Mouse (Mus musculus) forebrain, embryonic 13.5 days (tissue): ENCODE measurements at regions not wholly inside any gene's neighbourhood (a gene's known extent, or its start where the extent isn't known, plus 50 kb on each side); places are given as distances from the start of the nearest gene placed in this dataset.

Experiments
- ATAC-seq: fragments of 200-750 bp; cut with Nextera tagmentation; 2 replicates; pipeline ENCODE4 v1.8.0; 2017
- H3K27ac ChIP-seq: fragments of 300-500 bp; sonication (generic); 2 replicates; pipeline ENCODE4 v1.5.1; 2015; ENCODE audit warnings: inconsistent platforms, mild to moderate bottlenecking, moderate library complexity
- H3K27me3 ChIP-seq: fragments of 300-500 bp; sonication (generic); 2 replicates; pipeline ENCODE4 v1.6.1; 2015; ENCODE audit warnings: mild to moderate bottlenecking, inconsistent platforms
- H3K36me3 ChIP-seq: fragments of 300-500 bp; sonication (generic); 2 replicates; pipeline ENCODE4 v1.6.1; 2015; ENCODE audit warnings: mild to moderate bottlenecking, inconsistent platforms; ENCODE audit not compliant: poor library complexity, severe bottlenecking
- H3K4me1 ChIP-seq: fragments of 300-500 bp; sonication (generic); 2 replicates; pipeline ENCODE4 v1.6.1; 2015; ENCODE audit warnings: inconsistent platforms
- H3K4me2 ChIP-seq: fragments of 300-500 bp; sonication (generic); 2 replicates; pipeline ENCODE4 v1.6.1; 2015; ENCODE audit warnings: inconsistent platforms, mild to moderate bottlenecking, moderate library complexity
- H3K4me3 ChIP-seq: fragments of 300-500 bp; sonication (generic); 2 replicates; pipeline ENCODE4 v1.5.1; 2015; ENCODE audit warnings: mild to moderate bottlenecking, inconsistent platforms
- H3K9ac ChIP-seq: fragments of 300-500 bp; sonication (generic); 2 replicates; pipeline ENCODE4 v1.6.1; 2015; ENCODE audit warnings: mild to moderate bottlenecking, inconsistent platforms
- H3K9me3 ChIP-seq: fragments of 300-500 bp; sonication (generic); replicated peaks from 2 replicates; pipeline ENCODE4 v1.6.1; 2016; ENCODE audit warnings: inconsistent platforms
- WGBS: fragments of 180-500 bp; shearing (Covaris S2); methylation state at CpG from one replicate; pipeline ENCODE4 v1.1.7; 2015; 5-methylcytosine and 5-hydroxymethylcytosine counted together

DNA sequence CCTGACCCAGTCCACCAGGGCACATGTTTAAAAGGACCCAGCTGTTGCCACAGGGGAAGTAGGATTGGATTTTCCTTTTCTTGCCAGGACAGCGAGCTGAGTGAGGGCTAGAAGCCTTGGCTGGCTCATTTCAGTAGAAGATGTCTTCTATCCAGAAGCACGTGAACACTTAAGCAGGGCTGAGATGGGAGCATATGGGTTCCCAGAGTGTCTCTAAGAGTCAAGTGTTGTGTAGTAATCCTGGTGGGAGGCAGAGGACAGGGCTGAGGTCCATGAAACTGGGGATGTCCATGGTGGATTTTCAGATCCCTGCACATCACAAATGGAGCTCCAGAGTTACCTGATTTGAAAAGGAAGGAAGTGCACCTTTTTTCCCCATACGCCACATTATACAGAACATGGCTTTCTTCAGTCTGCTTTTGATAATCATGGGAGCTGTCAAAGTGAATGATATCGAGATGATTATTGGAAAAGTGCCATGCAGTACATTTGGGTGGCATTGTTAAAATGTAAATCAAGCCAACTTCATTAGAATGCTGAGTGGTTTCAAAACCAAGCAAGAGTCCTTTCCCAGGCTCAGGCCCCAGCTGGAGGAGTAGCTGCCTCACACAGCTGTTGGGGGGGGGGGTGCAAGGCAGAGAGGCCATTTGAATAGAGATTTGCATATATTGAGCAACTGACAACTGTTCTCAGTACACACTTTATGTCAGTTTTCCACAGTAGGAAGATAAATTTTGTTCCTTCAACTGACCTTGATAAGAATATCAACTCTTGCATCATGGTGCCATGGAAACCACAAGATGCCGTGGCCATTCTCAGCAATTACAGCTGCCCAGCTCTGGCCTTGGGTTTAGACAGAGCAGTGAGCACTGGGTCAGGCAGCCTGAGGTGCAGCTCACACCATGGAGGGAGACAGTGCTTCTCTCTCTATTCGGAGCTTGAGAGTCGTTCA, 81.7 kb downstream of the Slc35b3 start:
- H3K27me3 ChIP-seq = no peaks in the 10 kb centered on the region
- H3K4me1 ChIP-seq = peaks cover 9% of the 10 kb centered on the region
- H3K4me3 ChIP-seq = no peak overlapping the region
- no peaks in the 10 kb centered on the region for H3K36me3 ChIP-seq
- ATAC-seq = peak; percentile 94
- H3K9ac ChIP-seq = no peak overlapping the region
- WGBS = 71% methylated on average over 7 of the region's 7 CpGs
- no peaks in the 10 kb centered on the region for H3K9me3 ChIP-seq
- peak overlapping the region; percentile 75 for H3K27ac ChIP-seq
- no peak overlapping the region for H3K4me2 ChIP-seq

DNA sequence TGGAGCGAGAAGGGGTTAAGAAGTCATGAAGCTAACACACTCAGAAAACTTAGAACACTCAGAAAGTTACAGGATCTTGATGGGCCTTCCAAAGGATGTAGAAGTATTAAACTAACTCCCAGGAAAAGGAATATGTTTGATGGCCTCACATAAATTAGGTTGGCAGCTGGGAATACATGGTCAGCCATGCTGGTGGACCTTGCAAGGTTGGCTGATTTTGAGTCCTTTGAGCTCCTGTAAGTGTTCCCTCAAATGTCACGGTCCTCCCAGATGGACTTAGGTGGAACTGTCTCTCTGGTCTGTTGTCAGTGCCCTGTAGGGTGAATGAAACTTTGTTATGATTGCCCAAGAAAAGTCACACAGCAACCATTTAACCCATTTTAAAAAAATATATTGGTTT, 84.8 kb downstream of the Slc35b3 start:
- H3K4me2 ChIP-seq = no peak overlapping the region
- H3K36me3 ChIP-seq = no peaks in the 10 kb centered on the region
- no peaks in the 10 kb centered on the region for H3K9me3 ChIP-seq
- peaks cover 9% of the 10 kb centered on the region for H3K4me1 ChIP-seq
- H3K27me3 ChIP-seq = no peaks in the 10 kb centered on the region
- H3K4me3 ChIP-seq = no peak overlapping the region
- H3K27ac ChIP-seq = no peak overlapping the region
- WGBS = 85% methylated on average over 2 of the region's 2 CpGs
- no peak overlapping the region for H3K9ac ChIP-seq
- no peak for ATAC-seq

DNA sequence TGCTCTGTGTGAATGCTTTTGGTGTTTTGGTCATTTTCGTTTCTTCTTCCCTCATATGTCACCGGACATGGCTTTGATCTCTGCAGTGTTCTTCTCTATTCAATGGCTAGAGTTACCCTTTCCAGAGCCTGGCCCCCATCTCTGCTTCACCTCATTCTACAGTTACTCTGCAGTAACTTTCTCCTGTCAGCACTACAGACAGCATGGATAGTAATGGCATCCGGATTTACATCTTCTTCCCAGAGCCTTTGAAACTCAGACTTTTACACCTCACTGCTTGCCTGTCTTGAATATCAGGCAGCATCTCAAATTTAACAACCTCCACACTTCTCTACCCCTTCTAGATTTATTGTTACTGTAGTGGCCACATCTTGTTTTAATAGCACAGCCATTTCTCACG, 96.7 kb downstream of the Slc35b3 start:
- ATAC-seq = no peak
- no peak overlapping the region for H3K4me2 ChIP-seq
- H3K9me3 ChIP-seq = no peaks in the 10 kb centered on the region
- no peaks in the 10 kb centered on the region for H3K4me1 ChIP-seq
- H3K36me3 ChIP-seq = no peaks in the 10 kb centered on the region
- H3K4me3 ChIP-seq = no peak overlapping the region
- 79% methylated on average over 4 of the region's 4 CpGs for WGBS
- no peaks in the 10 kb centered on the region for H3K27me3 ChIP-seq
- no peak overlapping the region for H3K27ac ChIP-seq
- no peak overlapping the region for H3K9ac ChIP-seq

DNA sequence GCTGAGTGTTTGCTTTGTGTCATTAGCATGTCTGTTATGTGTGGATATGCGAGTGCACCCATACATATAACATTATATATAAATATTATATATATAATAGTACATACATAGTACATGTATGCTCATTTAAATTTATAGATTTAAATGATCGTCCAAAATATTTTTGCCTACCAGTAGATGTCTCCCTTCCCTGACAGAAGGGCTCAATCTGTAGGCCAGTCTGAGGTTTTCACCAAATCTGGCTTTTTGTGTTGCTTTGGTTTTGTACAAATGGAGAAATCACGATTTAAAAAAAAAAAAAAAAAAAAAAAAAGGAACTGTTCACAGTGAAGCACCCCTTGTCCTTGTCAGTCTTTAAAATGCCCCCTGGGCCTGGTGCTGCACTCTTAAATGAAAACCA, 104.9 kb downstream of the Slc35b3 start:
- Histone ChIP-seq H3K27me3 (no peaks in the 10 kb centered on the region), H3K4me3 (no peak overlapping the region), H3K4me1 (no peaks in the 10 kb centered on the region), H3K27ac (no peak overlapping the region), H3K9ac (no peak overlapping the region), H3K4me2 (no peak overlapping the region), H3K9me3 (no peaks in the 10 kb centered on the region), H3K36me3 (no peaks in the 10 kb centered on the region)
- 61% methylated on average over 3 of the region's 3 CpGs for WGBS
- ATAC-seq = no peak

DNA sequence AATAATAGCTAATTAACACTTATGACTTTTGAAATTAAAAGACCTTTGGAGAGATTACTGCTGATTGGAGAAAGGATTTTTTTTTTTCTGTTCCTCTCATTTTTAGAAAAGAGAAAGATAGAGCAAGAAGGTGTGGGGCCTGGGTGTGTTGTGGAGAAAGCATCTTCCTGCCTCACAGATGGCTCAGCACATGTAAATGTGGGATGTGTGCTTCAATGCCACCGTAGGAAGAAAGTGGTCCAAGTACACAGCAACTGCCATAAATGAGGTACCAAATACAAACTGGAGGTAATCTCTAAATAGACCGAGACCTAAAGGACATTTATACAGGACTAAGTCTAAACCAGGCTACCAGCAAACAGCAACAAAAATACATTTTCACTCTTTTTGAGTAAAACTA, 105.7 kb downstream of the Slc35b3 start:
- Histone ChIP-seq H3K27ac (no peak overlapping the region), H3K27me3 (no peaks in the 10 kb centered on the region), H3K9ac (no peak overlapping the region), H3K4me3 (no peak overlapping the region), H3K9me3 (no peaks in the 10 kb centered on the region), H3K4me2 (no peak overlapping the region), H3K36me3 (no peaks in the 10 kb centered on the region), H3K4me1 (no peaks in the 10 kb centered on the region)
- ATAC-seq = no peak
- 88% methylated on average over 2 of the region's 2 CpGs for whole genome bisulfite sequencing

DNA sequence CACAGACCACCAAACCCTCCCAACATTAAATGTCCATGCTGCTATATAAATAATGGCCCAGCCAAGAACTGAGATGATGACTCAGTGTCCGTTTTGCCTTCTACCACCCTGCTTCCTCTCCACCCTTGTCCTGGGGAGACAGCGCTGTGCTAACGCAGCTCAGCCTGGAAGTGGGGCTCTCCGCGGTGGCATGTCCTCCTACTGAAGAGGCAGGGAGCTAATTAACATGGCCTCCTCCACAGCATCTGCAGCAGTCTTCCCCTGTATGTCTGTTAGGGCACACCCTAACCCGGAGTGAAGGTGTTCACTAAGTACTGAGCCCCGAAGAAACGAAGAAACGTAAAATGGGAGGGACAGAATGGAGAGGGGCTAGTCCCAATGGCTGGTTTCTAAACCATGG, 107.8 kb downstream of the Slc35b3 start:
- no peak for ATAC-seq
- Histone ChIP-seq H3K4me2 (no peak overlapping the region), H3K9me3 (no peaks in the 10 kb centered on the region), H3K27me3 (no peaks in the 10 kb centered on the region), H3K4me1 (no peaks in the 10 kb centered on the region), H3K4me3 (no peak overlapping the region), H3K9ac (no peak overlapping the region), H3K27ac (no peak overlapping the region), H3K36me3 (no peaks in the 10 kb centered on the region)
- 56% methylated on average over 9 of the region's 9 CpGs for WGBS

DNA sequence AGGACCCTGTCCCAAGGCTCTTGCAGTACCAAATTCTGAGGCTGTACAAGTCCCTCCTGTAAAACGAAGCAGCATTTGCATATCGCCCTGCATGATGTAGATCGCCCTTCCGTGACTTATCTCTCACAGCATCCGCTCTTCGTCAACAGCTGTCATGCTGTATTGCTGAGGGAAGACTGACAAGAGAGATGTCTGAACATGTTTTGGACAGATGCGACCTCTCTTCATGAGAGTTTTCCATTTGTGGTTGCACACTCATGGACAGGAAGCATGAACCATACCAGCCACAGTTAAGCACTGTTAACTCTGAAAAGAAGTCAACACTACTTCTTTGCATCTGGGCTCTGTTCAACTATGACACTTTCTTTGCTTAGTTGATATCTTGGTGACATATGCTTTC, 108.9 kb downstream of the Slc35b3 start:
- no peak overlapping the region for H3K4me2 ChIP-seq
- 90% methylated on average over 7 of the region's 7 CpGs for WGBS
- H3K27ac ChIP-seq = no peak overlapping the region
- no peak overlapping the region for H3K9ac ChIP-seq
- H3K4me1 ChIP-seq = no peaks in the 10 kb centered on the region
- ATAC-seq = no peak
- H3K9me3 ChIP-seq = no peaks in the 10 kb centered on the region
- H3K27me3 ChIP-seq = no peaks in the 10 kb centered on the region
- no peak overlapping the region for H3K4me3 ChIP-seq
- no peaks in the 10 kb centered on the region for H3K36me3 ChIP-seq

DNA sequence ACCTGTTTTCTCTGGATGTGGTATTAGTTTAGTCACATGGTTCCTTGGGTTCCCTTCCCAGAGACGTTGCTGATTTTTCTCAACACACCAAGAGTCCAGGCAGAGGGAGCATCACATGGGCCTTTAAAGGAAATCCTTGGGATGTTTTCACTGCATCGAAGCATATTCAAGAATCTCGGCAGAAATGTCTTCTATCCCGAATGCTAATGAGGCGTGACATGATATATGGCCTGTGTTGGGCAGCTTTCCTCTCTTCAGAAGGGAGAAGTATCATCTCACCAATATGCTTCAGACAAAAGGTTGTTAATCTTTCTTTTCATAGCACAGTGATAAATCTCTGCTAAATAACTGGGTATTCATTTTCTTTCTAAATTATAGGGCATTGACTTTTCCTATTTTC, 122.4 kb downstream of the Slc35b3 start:
- H3K4me1 ChIP-seq = no peaks in the 10 kb centered on the region
- H3K9ac ChIP-seq = no peak overlapping the region
- no peaks in the 10 kb centered on the region for H3K36me3 ChIP-seq
- H3K27me3 ChIP-seq = no peaks in the 10 kb centered on the region
- H3K27ac ChIP-seq = no peak overlapping the region
- no peak overlapping the region for H3K4me2 ChIP-seq
- no peak overlapping the region for H3K4me3 ChIP-seq
- WGBS = 87% methylated on average over 5 of the region's 5 CpGs
- no peaks in the 10 kb centered on the region for H3K9me3 ChIP-seq
- no peak for ATAC-seq

DNA sequence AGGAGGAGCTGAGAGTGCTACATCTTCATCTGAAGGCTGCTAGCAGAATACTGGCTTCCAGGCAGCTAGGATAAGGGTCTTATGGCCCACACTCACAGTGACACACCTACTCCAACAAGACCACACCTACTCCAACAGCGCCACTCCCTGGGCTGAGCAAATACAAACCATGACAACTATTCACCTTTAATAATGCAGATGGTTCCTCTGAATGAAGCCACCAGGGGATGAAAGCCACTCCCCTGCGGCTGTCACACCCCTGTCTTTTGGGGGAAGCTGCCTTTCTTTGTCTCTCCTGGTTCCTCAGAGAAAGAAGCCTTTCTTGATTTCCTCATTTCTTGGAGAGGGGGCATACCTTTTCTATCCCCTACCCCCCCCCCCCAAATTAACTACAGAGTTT, 135.0 kb downstream of the Slc35b3 start:
- Histone ChIP-seq H3K9me3 (no peaks in the 10 kb centered on the region), H3K27ac (no peak overlapping the region), H3K4me3 (no peak overlapping the region), H3K27me3 (no peaks in the 10 kb centered on the region), H3K4me2 (no peak overlapping the region), H3K36me3 (no peaks in the 10 kb centered on the region), H3K4me1 (no peaks in the 10 kb centered on the region), H3K9ac (no peak overlapping the region)
- WGBS = 21% methylated on average over 2 of the region's 2 CpGs
- ATAC-seq = no peak

DNA sequence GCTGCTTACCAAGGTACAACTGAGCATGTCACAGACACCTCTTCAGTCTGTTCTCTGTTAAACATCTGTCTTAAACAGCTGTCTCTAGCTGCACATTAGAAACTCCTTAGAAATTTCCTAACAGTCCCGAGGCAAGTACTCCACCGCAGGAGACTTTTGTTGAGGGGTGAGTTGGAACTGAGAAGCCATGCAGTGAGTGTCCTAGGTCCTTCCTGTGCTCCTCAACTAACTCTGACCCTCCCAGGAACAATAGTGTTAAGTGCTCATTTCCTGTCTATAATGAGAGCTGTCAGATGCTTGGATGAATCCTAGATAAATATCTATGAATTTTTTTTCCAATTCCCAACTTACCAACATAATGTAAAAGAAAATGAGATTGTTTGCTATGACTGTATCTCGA, 141.1 kb downstream of the Slc35b3 start:
- WGBS = 90% methylated on average over 3 of the region's 3 CpGs
- Histone ChIP-seq H3K27ac (no peak overlapping the region), H3K4me2 (no peak overlapping the region), H3K9me3 (no peaks in the 10 kb centered on the region), H3K4me3 (no peak overlapping the region), H3K4me1 (no peaks in the 10 kb centered on the region), H3K36me3 (no peaks in the 10 kb centered on the region), H3K9ac (no peak overlapping the region), H3K27me3 (no peaks in the 10 kb centered on the region)
- no peak for ATAC-seq

DNA sequence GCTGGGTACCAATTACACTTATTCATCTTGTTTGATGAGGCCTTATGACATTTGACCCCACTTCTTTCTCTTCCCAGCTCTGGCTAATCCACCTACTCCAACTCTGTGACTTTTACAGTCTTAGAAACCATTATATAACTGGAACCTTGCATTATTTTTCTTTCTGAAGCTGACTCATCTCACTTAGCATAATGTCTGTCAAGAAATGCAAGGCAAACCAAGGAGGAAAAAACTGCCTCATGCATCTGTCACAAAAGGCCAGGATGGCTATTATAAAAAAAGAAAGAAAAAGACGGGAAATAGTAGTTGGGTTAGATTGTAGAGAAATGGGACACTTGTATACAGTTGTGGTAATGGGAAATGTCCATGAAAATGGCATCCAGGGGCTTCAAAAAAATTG, 141.9 kb downstream of the Slc35b3 start:
- no peaks in the 10 kb centered on the region for H3K4me1 ChIP-seq
- H3K36me3 ChIP-seq = no peaks in the 10 kb centered on the region
- no peak overlapping the region for H3K4me2 ChIP-seq
- WGBS = 94% methylated on average over 1 of the region's 1 CpGs
- H3K27me3 ChIP-seq = no peaks in the 10 kb centered on the region
- H3K27ac ChIP-seq = no peak overlapping the region
- no peak for ATAC-seq
- H3K9ac ChIP-seq = no peak overlapping the region
- no peak overlapping the region for H3K4me3 ChIP-seq
- no peaks in the 10 kb centered on the region for H3K9me3 ChIP-seq

DNA sequence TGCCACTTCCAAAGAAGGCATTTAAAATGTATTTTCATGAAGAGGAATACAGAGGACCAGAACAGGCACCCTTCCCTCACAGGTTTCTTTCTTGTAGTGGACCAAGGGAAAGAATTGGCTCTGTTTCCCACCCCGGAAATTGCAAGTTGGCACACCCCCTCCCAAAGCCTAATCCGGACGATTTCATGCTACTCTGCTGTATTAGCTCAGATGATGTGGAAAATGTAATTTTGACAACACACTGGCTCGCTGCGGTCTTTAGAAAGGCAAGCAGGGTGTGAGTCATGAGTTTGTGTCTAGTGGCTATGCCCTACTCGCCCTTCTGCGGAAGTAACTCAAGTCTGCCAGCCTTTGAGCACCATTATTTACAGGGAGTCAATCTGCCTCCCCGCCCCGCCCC, 144.4 kb downstream of the Slc35b3 start:
- WGBS = 82% methylated on average over 9 of the region's 9 CpGs
- no peaks in the 10 kb centered on the region for H3K27me3 ChIP-seq
- no peaks in the 10 kb centered on the region for H3K9me3 ChIP-seq
- no peaks in the 10 kb centered on the region for H3K36me3 ChIP-seq
- H3K4me2 ChIP-seq = no peak overlapping the region
- ATAC-seq = no peak
- no peak overlapping the region for H3K27ac ChIP-seq
- H3K4me3 ChIP-seq = no peak overlapping the region
- H3K9ac ChIP-seq = no peak overlapping the region
- H3K4me1 ChIP-seq = no peaks in the 10 kb centered on the region
